ENCODE assay signal across 10 mouse cellular contexts in genomic region chr19:46706540-46707295, GRCm38 (mm10). TPM values are rescaled to one million over a fixed set of nuclear protein-coding genes. Genes with fewer than 3 reads are reported as not detected.
DNase-seq lines count a peak whose midpoint lies in the region; ATAC-seq and TF ChIP-seq lines count a peak whose summit lies in the region.
"Had no signal": no experiment of that assay in that cellular context is flagged by ENCODE, and none has a peak within 500 bp of the region (broad histone marks: within the 10 kb centered on the region; RNA-seq: fewer than 3 reads in every experiment).

No protein-coding gene starts in this region.

- peaks cover 8% of the 10 kb centered on the region for H3K4me1 ChIP-seq in heart, embryonic 11.5 days (ENCODE audit: control insufficient read depth, insufficient read depth, low read length)
- peaks cover 23% of the 10 kb centered on the region for H3K4me1 ChIP-seq in embryonic facial prominence, embryonic 10.5 days
- H3K4me1 ChIP-seq in hindbrain, postnatal 0 days (ENCODE audit: insufficient read depth, low read length): 0 out of 2 replicates have a peak, but pooled peaks cover 7% of the 10 kb centered on the region
- H3K4me1 ChIP-seq in liver, postnatal 0 days (ENCODE audit: insufficient read depth): peaks cover 20% of the 10 kb centered on the region; the same call in 1 of the 2 replicates

- no peaks in the 10 kb centered on the region for H3K27me3 ChIP-seq in heart, embryonic 11.5 days (ENCODE audit: control insufficient read depth, insufficient read depth, low read length)
- peaks cover 13% of the 10 kb centered on the region for H3K27me3 ChIP-seq in embryonic facial prominence, embryonic 10.5 days (replicated peaks; ENCODE audit: low read depth, poor library complexity, severe bottlenecking)
- H3K27me3 ChIP-seq in hindbrain, postnatal 0 days (ENCODE audit: insufficient read depth, low read length): no peaks in the 10 kb centered on the region
- no peaks in the 10 kb centered on the region for H3K27me3 ChIP-seq in liver, postnatal 0 days (ENCODE audit: insufficient read depth, low read length)

- no peak for TF ChIP-seq CTCF in hindbrain, postnatal 0 days (IDR thresholded peaks at IDR 0.05; ENCODE audit: low read depth)
- no peak for TF ChIP-seq CTCF in liver, postnatal 0 days (IDR thresholded peaks at IDR 0.05; ENCODE audit: low read depth)

- H3K4me3 ChIP-seq in heart, embryonic 11.5 days (ENCODE audit: low read depth, low read length): peak overlapping the region; percentile 57
- peak overlapping the region; percentile 71 for H3K4me3 ChIP-seq in embryonic facial prominence, embryonic 10.5 days
- no peak overlapping the region for H3K4me3 ChIP-seq in hindbrain, postnatal 0 days (ENCODE audit: low read length)
- peak overlapping the region; percentile 58 for H3K4me3 ChIP-seq in liver, postnatal 0 days (ENCODE audit: low read depth, low read length)

- TF ChIP-seq EP300 in liver, postnatal 0 days (IDR thresholded peaks at IDR 0.05; ENCODE audit: low read depth): no peak

- no peaks in the 10 kb centered on the region; the same call in 1 of the 2 replicates for H3K36me3 ChIP-seq in heart, embryonic 11.5 days (ENCODE audit: control insufficient read depth, insufficient read depth, low read length)
- H3K36me3 ChIP-seq in embryonic facial prominence, embryonic 10.5 days (replicated peaks): peaks cover 13% of the 10 kb centered on the region
- no peaks in the 10 kb centered on the region for H3K36me3 ChIP-seq in hindbrain, postnatal 0 days (ENCODE audit: insufficient read depth, low read length)
- H3K36me3 ChIP-seq in liver, postnatal 0 days (replicated peaks; ENCODE audit: insufficient read depth, low read length): 0 out of 2 replicates have a peak, but pooled peaks cover 4% of the 10 kb centered on the region

- peak overlapping the region; percentile 79 for H3K9ac ChIP-seq in heart, embryonic 11.5 days (ENCODE audit: low read depth, low read length)
- no peak overlapping the region for H3K9ac ChIP-seq in hindbrain, postnatal 0 days (replicated peaks; ENCODE audit: low read length)
- H3K9ac ChIP-seq in liver, postnatal 0 days (replicated peaks): peak overlapping the region; percentile 52; the same call in 1 of the 2 replicates

- WGBS in heart, embryonic 11.5 days (ENCODE audit: insufficient replicate concordance): 55% methylated on average over 9 of the region's 9 CpGs
- 78% methylated on average over 9 of the region's 9 CpGs for WGBS in embryonic facial prominence, embryonic 10.5 days
- 78% methylated on average over 9 of the region's 9 CpGs for WGBS in hindbrain, postnatal 0 days
- 49% methylated on average over 9 of the region's 9 CpGs for WGBS in liver, postnatal 0 days (ENCODE audit: insufficient replicate concordance)

- ATAC-seq in heart, embryonic 11.5 days (replicated peaks; ENCODE audit: insufficient number of reproducible peaks, low FRiP score, low TSS enrichment): no peak
- ATAC-seq in hindbrain, postnatal 0 days: no peak
- ATAC-seq in liver, postnatal 0 days: peak; percentile 81

- intact Hi-C loops in heart, postnatal 25 days (cut with DNase I): loop anchor here (2.0 kb wide), 1 partner anchor 16 kb away; no protein-coding TSS in a partner anchor

- no peak for DNase-seq in heart, postnatal 25 days (ENCODE audit: low spot score)
- no peak for DNase-seq in embryonic facial prominence, embryonic 10.5 days (ENCODE audit: low spot score)
- DNase-seq in hindbrain, postnatal 0 days (ENCODE audit: low spot score): no peak
- DNase-seq in liver, postnatal 0 days: peak; percentile 54
- DNase-seq in retina, embryonic 14.5 days (ENCODE audit: low spot score): no peak
- no peak for DNase-seq in cerebellum, postnatal 10 days
- DNase-seq in cerebellum, adult 9-10 months: no peak

- no peak overlapping the region for H3K27ac ChIP-seq in heart, embryonic 11.5 days (ENCODE audit: low read depth, low read length)
- peak overlapping the region; percentile 90; the same call in 1 of the 2 replicates for H3K27ac ChIP-seq in embryonic facial prominence, embryonic 10.5 days (replicated peaks)
- no peak overlapping the region for H3K27ac ChIP-seq in hindbrain, postnatal 0 days
- H3K27ac ChIP-seq in liver, postnatal 0 days (ENCODE audit: low read depth): peak overlapping the region; percentile 81

- H3K9me3 ChIP-seq in heart, embryonic 11.5 days (replicated peaks; ENCODE audit: control insufficient read depth, low read length): no peaks in the 10 kb centered on the region
- no peaks in the 10 kb centered on the region for H3K9me3 ChIP-seq in embryonic facial prominence, embryonic 10.5 days
- no peaks in the 10 kb centered on the region for H3K9me3 ChIP-seq in hindbrain, postnatal 0 days (ENCODE audit: low read length)
- no peaks in the 10 kb centered on the region for H3K9me3 ChIP-seq in liver, postnatal 0 days (ENCODE audit: low read length)

- H3K4me2 ChIP-seq in heart, embryonic 11.5 days: peak overlapping the region; percentile 74
- H3K4me2 ChIP-seq in hindbrain, postnatal 0 days (ENCODE audit: low read depth, low read length): peak overlapping the region; percentile 52; the same call in 1 of the 2 replicates
- H3K4me2 ChIP-seq in liver, postnatal 0 days (ENCODE audit: low read depth, low read length): peak overlapping the region; percentile 77

RNA-seq across cellular contexts. Expression of gene As3mt, which starts 0.5 kb away (rescaled TPM):
- 47.6 and 54.2 TPM in 2 replicates for polyA plus RNA-seq in heart, embryonic 11.5 days (2014; fragmentation: Nextera tagmentation; extraction: Ambion mirVana)
- 10 to 100 TPM; 93.3 to 97.2 TPM for total RNA-seq in heart, postnatal 25 days (2021)
- polyA plus RNA-seq in embryonic facial prominence, embryonic 10.5 days (2016; fragmentation: Nextera tagmentation; extraction: Ambion mirVana): 31.8 and 32.6 TPM in 2 replicates
- 16.0 and 19.0 TPM in 2 replicates for total RNA-seq in hindbrain, postnatal 0 days (2014; rRNA removed)
- 32.9 and 34.9 TPM in 2 replicates for polyA plus RNA-seq in hindbrain, postnatal 0 days (2015; fragmentation: Nextera tagmentation; extraction: Ambion mirVana)
- polyA plus RNA-seq in liver, postnatal 0 days (2015; fragmentation: Nextera tagmentation; extraction: Ambion mirVana): 28.4 and 30.1 TPM in 2 replicates

RNA-seq across cellular contexts. Expression of gene Borcs7, which starts 17.0 kb away (rescaled TPM):
- 14.7 and 16.5 TPM in 2 replicates for polyA plus RNA-seq in heart, embryonic 11.5 days (2014; fragmentation: Nextera tagmentation; extraction: Ambion mirVana)
- 1 to 10 TPM; 7.8 to 8.8 TPM for total RNA-seq in heart, postnatal 25 days (2021)
- 13.6 and 15.5 TPM in 2 replicates for polyA plus RNA-seq in embryonic facial prominence, embryonic 10.5 days (2016; fragmentation: Nextera tagmentation; extraction: Ambion mirVana)
- total RNA-seq in hindbrain, postnatal 0 days (2014; rRNA removed): 9.3 and 11.2 TPM in 2 replicates
- polyA plus RNA-seq in hindbrain, postnatal 0 days (2015; fragmentation: Nextera tagmentation; extraction: Ambion mirVana): 37.1 and 38.9 TPM in 2 replicates
- polyA plus RNA-seq in liver, postnatal 0 days (2015; fragmentation: Nextera tagmentation; extraction: Ambion mirVana): 6.6 and 7.1 TPM in 2 replicates

RNA-seq across cellular contexts. Expression of gene Cyp17a1, which starts 33.7 kb away (rescaled TPM):
- polyA plus RNA-seq in heart, embryonic 11.5 days (2014; fragmentation: Nextera tagmentation; extraction: Ambion mirVana): 0.97 and 1.1 TPM in 2 replicates
- not detected for total RNA-seq in heart, postnatal 25 days (2021)
- not detected in 2 replicates for polyA plus RNA-seq in embryonic facial prominence, embryonic 10.5 days (2016; fragmentation: Nextera tagmentation; extraction: Ambion mirVana)
- total RNA-seq in hindbrain, postnatal 0 days (2014; rRNA removed): not detected in 2 replicates
- not detected in 2 replicates for polyA plus RNA-seq in hindbrain, postnatal 0 days (2015; fragmentation: Nextera tagmentation; extraction: Ambion mirVana)
- polyA plus RNA-seq in liver, postnatal 0 days (2015; fragmentation: Nextera tagmentation; extraction: Ambion mirVana): 3.3 and 5.8 TPM in 2 replicates
- total RNA-seq: heart, postnatal 10 days had no signal
- polyA plus RNA-seq: urinary bladder, adult 2 months had no signal

RNA-seq across cellular contexts. Expression of gene Cnnm2, which starts 54.7 kb away (rescaled TPM):
- 3.7 and 4.1 TPM in 2 replicates for polyA plus RNA-seq in heart, embryonic 11.5 days (2014; fragmentation: Nextera tagmentation; extraction: Ambion mirVana)
- total RNA-seq in heart, postnatal 25 days (2021): 1 to 10 TPM; 4.6 to 7.8 TPM
- polyA plus RNA-seq in embryonic facial prominence, embryonic 10.5 days (2016; fragmentation: Nextera tagmentation; extraction: Ambion mirVana): 2.3 and 3.0 TPM in 2 replicates
- total RNA-seq in hindbrain, postnatal 0 days (2014; rRNA removed): 45.7 and 47.2 TPM in 2 replicates
- polyA plus RNA-seq in hindbrain, postnatal 0 days (2015; fragmentation: Nextera tagmentation; extraction: Ambion mirVana): 9.5 and 9.6 TPM in 2 replicates
- 1.6 and 2.0 TPM in 2 replicates for polyA plus RNA-seq in liver, postnatal 0 days (2015; fragmentation: Nextera tagmentation; extraction: Ambion mirVana)

Comparison
In these comparisons a context has a peak if more than half of its experiments do, and no peak if none do; other contexts are left out.
1. H3K27ac ChIP-seq: peak in embryonic facial prominence, embryonic 10.5 days (single experiment) and liver, postnatal 0 days (single experiment); none in heart, embryonic 11.5 days (single experiment) and hindbrain, postnatal 0 days (single experiment).
2. Peak in every context shown above with its lines, with median percentiles within 50 percentile points of each other: H3K4me2 ChIP-seq.